Mouse (Mus musculus) midbrain, embryonic 11.5 days (tissue): ENCODE results near the gene Ntan1. TPM values are rescaled to one million over a fixed set of nuclear protein-coding genes. Genes with fewer than 3 reads are reported as not detected.
"Not testable (repeated sequence)": the region's sequence is repeated elsewhere in the genome, so short reads cannot be mapped to it uniquely, and the experiment has no call there.

Experiments used
- ATAC-seq: fragments of 200-750 bp; cut with Nextera tagmentation; 2 replicates; pipeline ENCODE4 v1.8.0; 2017; ENCODE audit warnings: moderate TSS enrichment, moderate library complexity; ENCODE audit not compliant: low FRiP score
- DNase-seq: peaks from one replicate; pipeline ENCODE4 v3.0.0; 2015; ENCODE audit warnings: low spot score; ENCODE audit errors: missing footprints
- H3K27ac ChIP-seq: fragments of 300-500 bp; sonication (generic); 2 replicates; pipeline ENCODE4 v1.5.1; 2014; ENCODE audit warnings: low read depth, low read length
- H3K27me3 ChIP-seq: fragments of 300-500 bp; sonication (generic); 2 replicates; pipeline ENCODE4 v1.6.1; 2014; ENCODE audit warnings: mild to moderate bottlenecking, low read length, moderate library complexity, mixed read lengths; ENCODE audit not compliant: control insufficient read depth, insufficient read depth
- H3K36me3 ChIP-seq: fragments of 300-500 bp; sonication (generic); 2 replicates; pipeline ENCODE4 v1.6.1; 2014; ENCODE audit warnings: mild to moderate bottlenecking, low read length, moderate library complexity, mixed read lengths; ENCODE audit not compliant: control insufficient read depth, insufficient read depth
- H3K4me1 ChIP-seq: fragments of 300-500 bp; sonication (generic); 2 replicates; pipeline ENCODE4 v1.6.1; 2014; ENCODE audit warnings: low read length; ENCODE audit not compliant: control insufficient read depth, insufficient read depth
- H3K4me2 ChIP-seq: fragments of 300-500 bp; sonication (generic); 2 replicates; pipeline ENCODE4 v1.6.1; 2014; ENCODE audit warnings: mild to moderate bottlenecking, moderate library complexity
- H3K4me3 ChIP-seq: fragments of 300-500 bp; sonication (generic); 2 replicates; pipeline ENCODE4 v1.5.1; 2014; ENCODE audit warnings: low read depth, low read length
- H3K9ac ChIP-seq: fragments of 300-500 bp; sonication (generic); 2 replicates; pipeline ENCODE4 v1.6.1; 2014; ENCODE audit warnings: low read length
- H3K9me3 ChIP-seq: fragments of 300-500 bp; sonication (generic); 2 replicates; pipeline ENCODE4 v1.6.1; 2016; ENCODE audit warnings: low read length; ENCODE audit not compliant: control insufficient read depth
- WGBS: fragments of 180-500 bp; shearing (Covaris S2); extraction: QIAGEN DNeasy Blood & Tissue Kit; methylation state at CpG from one replicate; pipeline ENCODE4 v1.1.7; 2014; 5-methylcytosine and 5-hydroxymethylcytosine counted together
- polyA plus RNA-seq: library from polyadenylated mRNA; unstranded; fragments of >200 nt; fragmentation: Nextera tagmentation; extraction: Ambion mirVana; gene quantifications from 2 replicates; pipeline ENCODE4 v1.2.1, GENCODE M21; 2014

The Ntan1 gene
- polyA plus RNA-seq, 1 experiment from 2014 or later = 167 TPM

- ATAC-seq (no peak), DNase-seq (no peak)
- Histone ChIP-seq H3K9ac (no peak overlapping the region), H3K27me3 (no peaks in the 10 kb centered on the region), H3K4me1 (no peaks in the 10 kb centered on the region), H3K36me3 (no peaks in the 10 kb centered on the region), H3K4me2 (no peak overlapping the region), H3K9me3 (no peaks in the 10 kb centered on the region), H3K27ac (no peak overlapping the region), H3K4me3 (no peak overlapping the region)
- 95% methylated on average over 1 of the region's 1 CpGs for WGBS
Measured at GRCm38 (mm10) chr16:13846675-13847074, 28.0 kb downstream of the Ntan1 start.

- H3K27ac ChIP-seq = no peak overlapping the region
- H3K9me3 ChIP-seq = no peaks in the 10 kb centered on the region
- no peak overlapping the region for H3K4me2 ChIP-seq
- ATAC-seq = no peak
- H3K4me1 ChIP-seq = no peaks in the 10 kb centered on the region
- DNase-seq = no peak
- 77% methylated on average over 2 of the region's 2 CpGs for WGBS
- no peaks in the 10 kb centered on the region for H3K27me3 ChIP-seq
- no peak overlapping the region for H3K9ac ChIP-seq
- H3K4me3 ChIP-seq = no peak overlapping the region
- H3K36me3 ChIP-seq = no peaks in the 10 kb centered on the region
Measured at GRCm38 (mm10) chr16:13848310-13848709, 29.7 kb downstream of the Ntan1 start.

- Histone ChIP-seq H3K4me1 (no peaks in the 10 kb centered on the region), H3K4me3 (no peak overlapping the region), H3K9me3 (no peaks in the 10 kb centered on the region), H3K36me3 (peaks cover 3% of the 10 kb centered on the region; the same call in 1 of the 2 replicates), H3K9ac (no peak overlapping the region), H3K27me3 (no peaks in the 10 kb centered on the region), H3K4me2 (no peak overlapping the region), H3K27ac (no peak overlapping the region)
- WGBS = 90% methylated on average over 4 of the region's 4 CpGs
- DNase-seq (peak; percentile 75), ATAC-seq (no peak)
Measured at GRCm38 (mm10) chr16:13851446-13851845, 32.8 kb downstream of the Ntan1 start.

- Histone ChIP-seq H3K27ac (no peak overlapping the region), H3K4me1 (no peaks in the 10 kb centered on the region), H3K9ac (no peak overlapping the region), H3K4me3 (no peak overlapping the region), H3K27me3 (no peaks in the 10 kb centered on the region), H3K36me3 (peaks cover 3% of the 10 kb centered on the region; the same call in 1 of the 2 replicates), H3K4me2 (no peak overlapping the region), H3K9me3 (no peaks in the 10 kb centered on the region)
- no peak for ATAC-seq
- DNase-seq = no peak
- 97% methylated on average over 4 of the region's 4 CpGs for WGBS
Measured at GRCm38 (mm10) chr16:13853886-13854285, 35.2 kb downstream of the Ntan1 start.

GRCm38 (mm10) chr16:13866076-13866475, 47.4 kb downstream of the Ntan1 start:
- Histone ChIP-seq H3K4me2 (no peak overlapping the region), H3K4me1 (peaks cover 6% of the 10 kb centered on the region; the same call in 1 of the 2 replicates), H3K9ac (no peak overlapping the region), H3K27me3 (no peaks in the 10 kb centered on the region), H3K27ac (no peak overlapping the region), H3K4me3 (no peak overlapping the region), H3K9me3 (no peaks in the 10 kb centered on the region), H3K36me3 (no peaks in the 10 kb centered on the region; the same call in 1 of the 2 replicates)
- WGBS = 94% methylated on average over 4 of the region's 4 CpGs
- DNase-seq = no peak
- no peak for ATAC-seq

- DNase-seq (no peak), ATAC-seq (no peak)
- no peak overlapping the region for H3K9ac ChIP-seq
- no peak overlapping the region for H3K4me3 ChIP-seq
- no peak overlapping the region for H3K4me2 ChIP-seq
- H3K27me3 ChIP-seq = no peaks in the 10 kb centered on the region
- H3K4me1 ChIP-seq = peaks cover 6% of the 10 kb centered on the region; the same call in 1 of the 2 replicates
- H3K9me3 ChIP-seq = no peaks in the 10 kb centered on the region
- no peak overlapping the region for H3K27ac ChIP-seq
- WGBS = 84% methylated on average over 5 of the region's 5 CpGs
- no peaks in the 10 kb centered on the region; the same call in 1 of the 2 replicates for H3K36me3 ChIP-seq
Measured at GRCm38 (mm10) chr16:13866616-13867015, 48.0 kb downstream of the Ntan1 start.

- not testable (repeated sequence) for H3K36me3 ChIP-seq, H3K4me1 ChIP-seq, DNase-seq, H3K27me3 ChIP-seq, H3K9me3 ChIP-seq, H3K4me3 ChIP-seq, H3K27ac ChIP-seq, H3K9ac ChIP-seq
- peak overlapping the region; percentile 50; the same call in 1 of the 2 replicates for H3K4me2 ChIP-seq
- ATAC-seq = peak; percentile 71
- WGBS = 12% methylated on average over 5 of the region's 5 CpGs
Measured at GRCm38 (mm10) chr16:13867406-13867805, 48.8 kb downstream of the Ntan1 start.

GRCm38 (mm10) chr16:13867910-13868514, 49.4 kb downstream of the Ntan1 start:
- Histone ChIP-seq H3K27me3 (no peaks in the 10 kb centered on the region), H3K27ac (no peak overlapping the region; the same call in 1 of the 2 replicates), H3K9me3 (no peaks in the 10 kb centered on the region), H3K4me1 (peaks cover 6% of the 10 kb centered on the region; the same call in 1 of the 2 replicates), H3K4me2 (peak overlapping the region; percentile 50), H3K36me3 (no peaks in the 10 kb centered on the region; the same call in 1 of the 2 replicates), H3K4me3 (peak overlapping the region; percentile 34), H3K9ac (peak overlapping the region; percentile 31)
- peak; percentile 91 for DNase-seq
- 3% methylated on average over 41 of the region's 42 CpGs for WGBS
- ATAC-seq = peak; percentile 82

GRCm38 (mm10) chr16:13875483-13875882, 56.8 kb downstream of the Ntan1 start:
- Histone ChIP-seq H3K4me3 (no peak overlapping the region), H3K36me3 (no peaks in the 10 kb centered on the region; the same call in 1 of the 2 replicates), H3K9me3 (no peaks in the 10 kb centered on the region), H3K4me1 (no peaks in the 10 kb centered on the region), H3K9ac (no peak overlapping the region), H3K27me3 (no peaks in the 10 kb centered on the region), H3K27ac (no peak overlapping the region), H3K4me2 (no peak overlapping the region)
- WGBS = 96% methylated on average over 4 of the region's 4 CpGs
- ATAC-seq = no peak
- DNase-seq = no peak
